Mouse (Mus musculus) kidney, postnatal 0 days (tissue): ENCODE measurements at regions not wholly inside any gene's neighbourhood (a gene's known extent, or its start where the extent isn't known, plus 50 kb on each side); places are given as distances from the start of the nearest gene placed in this dataset.

Experiments used
- ATAC-seq: fragments of 200-750 bp; cut with Nextera tagmentation; replicated peaks from 2 replicates; pipeline ENCODE4 v1.8.0; 2017; ENCODE audit warnings: low read depth, moderate number of reproducible peaks, moderate TSS enrichment, moderate library complexity; ENCODE audit not compliant: low FRiP score
- DNase-seq: peaks from one replicate; pipeline ENCODE4 v3.0.0-alpha.2; 2016; ENCODE audit warnings: low spot score
- H3K27ac ChIP-seq: fragments of 300-500 bp; sonication (generic); 2 replicates; pipeline ENCODE4 v1.5.1; 2014; ENCODE audit warnings: mild to moderate bottlenecking
- H3K27me3 ChIP-seq: fragments of 300-500 bp; sonication (generic); 2 replicates; pipeline ENCODE4 v1.6.1; 2014; ENCODE audit warnings: low read length, mixed read lengths; ENCODE audit not compliant: insufficient read depth
- H3K36me3 ChIP-seq: fragments of 300-500 bp; sonication (generic); 2 replicates; pipeline ENCODE4 v1.6.1; 2014; ENCODE audit warnings: low read length, mixed read lengths; ENCODE audit not compliant: insufficient read depth
- H3K4me1 ChIP-seq: fragments of 300-500 bp; sonication (generic); replicated peaks from 2 replicates; pipeline ENCODE4 v1.6.1; 2014; ENCODE audit warnings: antibody characterized with exemption, low read length, mixed read lengths; ENCODE audit not compliant: insufficient read depth
- H3K4me2 ChIP-seq: fragments of 300-500 bp; sonication (generic); 2 replicates; pipeline ENCODE4 v1.6.1; 2014; ENCODE audit warnings: mild to moderate bottlenecking, low read length, moderate library complexity, mixed read lengths
- H3K4me3 ChIP-seq: fragments of 300-500 bp; sonication (generic); replicated peaks from 2 replicates; pipeline ENCODE4 v1.5.1; 2014; ENCODE audit warnings: low read depth, low read length
- H3K9ac ChIP-seq: fragments of 300-500 bp; sonication (generic); 2 replicates; pipeline ENCODE4 v1.6.1; 2014; ENCODE audit warnings: low read depth, low read length
- H3K9me3 ChIP-seq: fragments of 300-500 bp; sonication (generic); replicated peaks from 2 replicates; pipeline ENCODE4 v1.6.1; 2016; ENCODE audit warnings: low read length, inconsistent platforms, mixed read lengths
- CTCF ChIP-seq: IDR thresholded peaks from 2 replicates; pipeline ENCODE4 v1.5.1; 2016; ENCODE audit warnings: antibody characterized with exemption, low read depth, mild to moderate bottlenecking, moderate library complexity
- WGBS: fragments of 180-500 bp; shearing (Covaris S2); extraction: QIAGEN DNeasy Blood & Tissue Kit; methylation state at CpG from one replicate; pipeline ENCODE4 v1.1.7; 2014; 5-methylcytosine and 5-hydroxymethylcytosine counted together

GRCm38 (mm10) chr11:114321527-114321926 lies 254.7 kb upstream of the Sdk2 start:
- 88% methylated on average over 8 of the region's 8 CpGs for WGBS
- H3K9ac ChIP-seq: no peak overlapping the region
- H3K27me3 ChIP-seq: no peaks in the 10 kb centered on the region
- H3K4me1 ChIP-seq: no peaks in the 10 kb centered on the region
- H3K9me3 ChIP-seq: no peaks in the 10 kb centered on the region
- TF ChIP-seq CTCF: no peak
- ATAC-seq (no peak), DNase-seq (no peak)
- H3K4me3 ChIP-seq: no peak overlapping the region
- H3K4me2 ChIP-seq: no peak overlapping the region
- H3K27ac ChIP-seq: no peak overlapping the region
- H3K36me3 ChIP-seq: no peaks in the 10 kb centered on the region

DNA sequence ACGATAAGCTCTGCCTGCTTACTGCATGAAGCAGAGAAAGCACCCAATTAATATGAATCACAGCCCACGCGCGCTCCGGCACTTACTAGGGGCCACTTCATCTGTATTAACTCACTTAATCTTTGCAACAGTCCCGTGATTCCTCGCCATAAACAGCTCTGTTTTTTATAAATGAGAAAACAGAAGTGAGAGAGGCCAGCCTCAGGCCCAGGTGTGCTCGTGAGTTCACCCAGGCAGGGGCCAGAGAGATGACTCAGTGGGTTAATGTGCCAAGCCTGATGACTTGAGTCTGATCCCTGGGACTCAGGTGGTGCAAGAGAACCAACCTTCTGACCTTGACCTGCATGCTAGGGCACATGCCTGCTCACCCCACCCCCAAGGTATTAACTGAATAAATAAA lies 248.4 kb upstream of the Sdk2 start:
- no peak for TF ChIP-seq CTCF
- WGBS: 48% methylated on average over 8 of the region's 8 CpGs
- Histone ChIP-seq H3K27me3 (no peaks in the 10 kb centered on the region), H3K4me3 (no peak overlapping the region), H3K4me2 (no peak overlapping the region), H3K4me1 (no peaks in the 10 kb centered on the region), H3K36me3 (no peaks in the 10 kb centered on the region), H3K27ac (no peak overlapping the region), H3K9me3 (no peaks in the 10 kb centered on the region), H3K9ac (no peak overlapping the region)
- ATAC-seq (no peak), DNase-seq (no peak)

- no peak overlapping the region for H3K9ac ChIP-seq
- TF ChIP-seq CTCF: no peak
- no peaks in the 10 kb centered on the region for H3K36me3 ChIP-seq
- H3K4me2 ChIP-seq: no peak overlapping the region
- DNase-seq: no peak
- H3K9me3 ChIP-seq: no peaks in the 10 kb centered on the region
- no peak for ATAC-seq
- H3K27ac ChIP-seq: no peak overlapping the region
- WGBS: 25% methylated on average over 6 of the region's 6 CpGs
- no peaks in the 10 kb centered on the region for H3K27me3 ChIP-seq
- no peak overlapping the region for H3K4me3 ChIP-seq
- no peaks in the 10 kb centered on the region for H3K4me1 ChIP-seq
These were observed 246.8 kb upstream of the Sdk2 start for GRCm38 (mm10) chr11:114313652-114314051.

GRCm38 (mm10) chr11:114311640-114312039 lies 244.8 kb upstream of the Sdk2 start:
- no peak overlapping the region for H3K9ac ChIP-seq
- WGBS: 88% methylated on average over 4 of the region's 4 CpGs
- H3K27me3 ChIP-seq: no peaks in the 10 kb centered on the region
- no peak overlapping the region for H3K4me3 ChIP-seq
- no peak overlapping the region for H3K4me2 ChIP-seq
- H3K9me3 ChIP-seq: no peaks in the 10 kb centered on the region
- H3K4me1 ChIP-seq: no peaks in the 10 kb centered on the region
- no peaks in the 10 kb centered on the region for H3K36me3 ChIP-seq
- DNase-seq (no peak), ATAC-seq (no peak)
- TF ChIP-seq CTCF: no peak
- H3K27ac ChIP-seq: no peak overlapping the region

DNA sequence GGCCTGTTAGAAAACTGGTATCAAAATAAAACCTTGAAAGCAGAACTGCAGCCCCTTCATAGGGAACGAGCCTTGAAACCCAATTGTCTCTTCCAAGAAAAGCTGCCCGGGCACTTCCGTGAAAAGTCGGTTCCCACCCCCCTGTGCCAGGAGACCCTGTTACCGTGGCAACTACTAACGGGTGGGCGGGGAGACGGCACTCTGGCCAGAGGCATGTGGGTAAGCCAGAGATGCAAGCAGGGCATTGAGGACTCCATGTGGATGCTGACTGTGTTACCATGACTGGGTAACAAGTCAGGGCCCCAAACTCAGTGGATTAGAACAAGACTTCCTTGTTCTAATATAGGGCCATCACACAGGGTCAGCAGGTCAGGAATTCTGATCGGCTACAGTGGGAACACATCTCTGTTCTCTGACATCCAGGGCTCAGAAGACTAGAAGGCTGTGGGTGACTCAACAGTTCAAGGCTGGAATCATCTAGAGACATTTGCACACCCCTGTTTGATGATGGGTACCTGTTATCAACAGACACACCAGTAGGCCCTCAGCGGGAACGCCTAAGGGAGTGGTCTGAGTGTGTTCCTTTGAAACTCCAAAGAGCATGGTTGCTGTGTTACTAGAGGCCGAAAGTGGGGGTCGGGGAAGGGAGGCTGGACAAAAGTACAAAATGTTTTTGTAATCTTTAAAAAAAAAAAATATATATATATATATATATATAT lies 236.9 kb upstream of the Sdk2 start:
- no peaks in the 10 kb centered on the region for H3K4me1 ChIP-seq
- DNase-seq (no peak), ATAC-seq (no peak)
- no peak overlapping the region for H3K27ac ChIP-seq
- TF ChIP-seq CTCF: no peak
- H3K9me3 ChIP-seq: no peaks in the 10 kb centered on the region
- no peak overlapping the region for H3K4me2 ChIP-seq
- H3K9ac ChIP-seq: no peak overlapping the region
- H3K4me3 ChIP-seq: no peak overlapping the region
- no peaks in the 10 kb centered on the region for H3K27me3 ChIP-seq
- H3K36me3 ChIP-seq: no peaks in the 10 kb centered on the region
- WGBS: 50% methylated on average over 13 of the region's 13 CpGs

DNA sequence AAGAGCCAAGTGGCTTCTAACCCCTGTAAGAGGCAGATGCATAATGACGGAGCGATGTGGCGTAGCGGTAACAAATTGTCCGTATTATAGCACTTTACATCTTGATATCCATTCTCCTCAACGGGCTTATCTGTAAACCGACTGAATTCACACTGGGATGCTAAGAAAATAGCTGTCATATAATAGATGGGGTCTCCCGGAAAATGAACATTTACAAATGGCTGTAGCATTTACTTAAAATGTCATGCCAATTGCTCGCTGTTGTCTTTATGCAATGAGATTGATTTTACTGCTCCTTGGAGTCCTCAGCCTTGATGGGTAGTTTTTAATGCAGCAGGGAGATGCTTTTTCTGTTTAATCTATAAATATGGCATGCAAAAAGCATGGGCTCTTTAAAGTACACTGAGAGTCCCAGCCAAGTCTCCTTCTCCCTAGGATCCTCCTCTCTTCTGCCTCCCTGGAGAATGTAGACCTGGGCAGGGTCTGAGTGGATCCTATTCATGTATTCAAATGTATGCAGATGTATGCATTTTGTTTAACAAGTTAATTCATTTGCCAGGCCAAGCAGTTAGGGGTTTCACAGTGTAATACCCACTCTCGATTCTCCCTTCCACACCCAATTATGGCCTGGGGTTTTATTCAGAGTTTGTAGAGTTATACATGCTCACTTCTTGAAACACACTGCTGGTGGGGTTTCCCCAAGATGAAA lies 233.9 kb upstream of the Sdk2 start:
- Histone ChIP-seq H3K9me3 (no peaks in the 10 kb centered on the region), H3K4me2 (no peak overlapping the region), H3K27ac (no peak overlapping the region), H3K9ac (no peak overlapping the region), H3K4me3 (no peak overlapping the region), H3K4me1 (no peaks in the 10 kb centered on the region), H3K27me3 (no peaks in the 10 kb centered on the region), H3K36me3 (no peaks in the 10 kb centered on the region)
- DNase-seq: no peak
- ATAC-seq: no peak
- TF ChIP-seq CTCF: no peak
- WGBS: 86% methylated on average over 10 of the region's 10 CpGs
